Mouse (Mus musculus) neural tube, embryonic 10.5 days (tissue): ENCODE measurements around the gene Robo4.
A peak's percentile ranks its signal among the peaks of the same experiment; 100 is the strongest.

Experiments
- DNase-seq: peaks from one replicate; pipeline ENCODE4 v3.0.0-alpha.2; 2017; ENCODE audit warnings: low spot score; ENCODE audit errors: extremely low spot score

The Robo4 gene

GRCm38 (mm10) chr9:37400585-37400984 lies 1.1 kb upstream of the Robo4 start:
- no peak for DNase-seq

GRCm38 (mm10) chr9:37402501-37402900 lies 804 bp downstream of the Robo4 start:
- no peak for DNase-seq

GRCm38 (mm10) chr9:37403011-37403410 lies 1.3 kb downstream of the Robo4 start:
- DNase-seq = no peak

GRCm38 (mm10) chr9:37406372-37406771 lies 4.7 kb downstream of the Robo4 start:
- peak; percentile 30 for DNase-seq

- no peak for DNase-seq
Measured at GRCm38 (mm10) chr9:37407850-37408502, 6.3 kb downstream of the Robo4 start.

- DNase-seq = no peak
Measured at GRCm38 (mm10) chr9:37409698-37410445, 8.2 kb downstream of the Robo4 start.

- no peak for DNase-seq
Measured at GRCm38 (mm10) chr9:37412989-37413388, 11.3 kb downstream of the Robo4 start.

GRCm38 (mm10) chr9:37414666-37415065 lies 13.0 kb downstream of the Robo4 start:
- no peak for DNase-seq

- DNase-seq = no peak
Measured at GRCm38 (mm10) chr9:37418791-37419190, 17.1 kb downstream of the Robo4 start.

- DNase-seq = peak; percentile 88
Measured at GRCm38 (mm10) chr9:37420676-37421075, 19.0 kb downstream of the Robo4 start.

GRCm38 (mm10) chr9:37421239-37421638 lies 19.5 kb downstream of the Robo4 start:
- no peak for DNase-seq

GRCm38 (mm10) chr9:37429326-37429725 lies 27.6 kb downstream of the Robo4 start:
- DNase-seq = no peak

- DNase-seq = peak; percentile 90
Measured at GRCm38 (mm10) chr9:37430582-37430981, 28.9 kb downstream of the Robo4 start.

- DNase-seq = no peak
Measured at GRCm38 (mm10) chr9:37432026-37432666, 30.4 kb downstream of the Robo4 start.

- no peak for DNase-seq
Measured at GRCm38 (mm10) chr9:37432720-37433421, 31.2 kb downstream of the Robo4 start, which contains the start of gene Robo3. TSS of gene Robo3 (minus strand) at chr9:37433246.

GRCm38 (mm10) chr9:37433823-37434560 lies 32.3 kb downstream of the Robo4 start:
- DNase-seq = peak; percentile 35

GRCm38 (mm10) chr9:37434932-37435331 lies 33.2 kb downstream of the Robo4 start:
- DNase-seq = peak; percentile 31

GRCm38 (mm10) chr9:37435616-37436015 lies 33.9 kb downstream of the Robo4 start:
- DNase-seq = no peak

GRCm38 (mm10) chr9:37437772-37438735 lies 36.4 kb downstream of the Robo4 start:
- DNase-seq = no peak

GRCm38 (mm10) chr9:37452401-37452800 lies 50.7 kb downstream of the Robo4 start:
- peak; percentile 12 for DNase-seq
